Mouse (Mus musculus) fat pad, adult 2 months (tissue): Measurements from ENCODE around the gene Gm12185.
"Not testable (repeated sequence)": the region's sequence is repeated elsewhere in the genome, so short reads cannot be mapped to it uniquely, and the experiment has no call there.

Experiments
- DNase-seq: peaks from one replicate; pipeline ENCODE4 v3.0.0-alpha.2; 2011; ENCODE audit warnings: low read depth, low spot score; ENCODE audit errors: extremely low read depth

Gene Gm12185

GRCm38 (mm10) chr11:48923818-48924217, 68.2 kb downstream of the Gm12185 start:
- not testable (repeated sequence) for DNase-seq

GRCm38 (mm10) chr11:48918380-48918779, 73.6 kb downstream of the Gm12185 start:
- no peak for DNase-seq

- DNase-seq: no peak
These were observed 78.4 kb downstream of the Gm12185 start for GRCm38 (mm10) chr11:48913611-48914010.

GRCm38 (mm10) chr11:48908459-48908858, 83.6 kb downstream of the Gm12185 start:
- DNase-seq: no peak

- DNase-seq: no peak
These were observed 90.0 kb downstream of the Gm12185 start, which contains the start of gene Gm5431 for GRCm38 (mm10) chr11:48902021-48902420. Gene Gm5431, minus strand, starts transcription at chr11:48902214.

GRCm38 (mm10) chr11:48901567-48901930, 90.5 kb downstream of the Gm12185 start:
- DNase-seq: not testable (repeated sequence)

- not testable (repeated sequence) for DNase-seq
These were observed 91.1 kb downstream of the Gm12185 start for GRCm38 (mm10) chr11:48900654-48901566.

- no peak for DNase-seq
These were observed 93.1 kb downstream of the Gm12185 start for GRCm38 (mm10) chr11:48898812-48899431.

GRCm38 (mm10) chr11:48876680-48877079, 115.3 kb downstream of the Gm12185 start:
- no peak for DNase-seq

GRCm38 (mm10) chr11:48875343-48875837, 116.6 kb downstream of the Gm12185 start:
- not testable (repeated sequence) for DNase-seq

GRCm38 (mm10) chr11:48874465-48874864, 117.6 kb downstream of the Gm12185 start:
- no peak for DNase-seq

- DNase-seq: no peak
These were observed 118.3 kb downstream of the Gm12185 start for GRCm38 (mm10) chr11:48873591-48874290.

- DNase-seq: no peak
These were observed 119.2 kb downstream of the Gm12185 start for GRCm38 (mm10) chr11:48872695-48873300.

GRCm38 (mm10) chr11:48871817-48872541, 120.0 kb downstream of the Gm12185 start:
- no peak for DNase-seq

GRCm38 (mm10) chr11:48871201-48871772, 120.7 kb downstream of the Gm12185 start, which contains the start of gene Irgm1:
Gene Irgm1, minus strand, starts transcription at chr11:48871683.
- no peak for DNase-seq

GRCm38 (mm10) chr11:48870781-48871180, 121.2 kb downstream of the Gm12185 start:
- DNase-seq: no peak

- no peak for DNase-seq
These were observed 122.5 kb downstream of the Gm12185 start for GRCm38 (mm10) chr11:48869380-48870110.

- no peak for DNase-seq
These were observed 125.5 kb downstream of the Gm12185 start for GRCm38 (mm10) chr11:48866481-48866880.

GRCm38 (mm10) chr11:48863808-48864207, 128.2 kb downstream of the Gm12185 start:
- no peak for DNase-seq
